Mouse (Mus musculus) midbrain, embryonic 14.5 days (tissue): ENCODE measurements around the gene Tinf2. TPM values are rescaled to one million over a fixed set of nuclear protein-coding genes. Genes with fewer than 3 reads are reported as not detected.

ENCODE experiments used
- ATAC-seq: fragments of 200-750 bp; cut with Nextera tagmentation; 2 replicates; pipeline ENCODE4 v1.8.0; 2017; ENCODE audit warnings: moderate number of reproducible peaks, moderate library complexity; ENCODE audit not compliant: low FRiP score, low TSS enrichment
- DNase-seq: peaks from one replicate; pipeline ENCODE4 v3.0.0-alpha.2; 2015
- H3K27ac ChIP-seq: fragments of 300-500 bp; sonication (generic); replicated peaks from 2 replicates; pipeline ENCODE4 v1.5.1; 2014; ENCODE audit warnings: mild to moderate bottlenecking, low read depth, low read length, moderate library complexity
- H3K27me3 ChIP-seq: fragments of 300-500 bp; sonication (generic); 2 replicates; pipeline ENCODE4 v1.6.1; 2014; ENCODE audit warnings: low read length, control low read depth, mixed read lengths; ENCODE audit not compliant: control insufficient read depth, insufficient read depth
- H3K36me3 ChIP-seq: fragments of 300-500 bp; sonication (generic); 2 replicates; pipeline ENCODE4 v1.6.1; 2014; ENCODE audit warnings: low read length, control low read depth; ENCODE audit not compliant: control insufficient read depth, insufficient read depth
- H3K4me1 ChIP-seq: fragments of 300-500 bp; sonication (generic); 2 replicates; pipeline ENCODE4 v1.6.1; 2014; ENCODE audit warnings: mild to moderate bottlenecking, antibody characterized with exemption, low read length, control low read depth; ENCODE audit not compliant: control insufficient read depth, insufficient read depth
- H3K4me2 ChIP-seq: fragments of 300-500 bp; sonication (generic); 2 replicates; pipeline ENCODE4 v1.6.1; 2014; ENCODE audit warnings: mild to moderate bottlenecking, low read length, moderate library complexity
- H3K4me3 ChIP-seq: fragments of 300-500 bp; sonication (generic); replicated peaks from 2 replicates; pipeline ENCODE4 v1.5.1; 2014; ENCODE audit warnings: low read depth, low read length
- H3K9ac ChIP-seq: fragments of 300-500 bp; sonication (generic); replicated peaks from 2 replicates; pipeline ENCODE4 v1.6.1; 2014; ENCODE audit warnings: mild to moderate bottlenecking, low read length, moderate library complexity
- H3K9me3 ChIP-seq: fragments of 300-500 bp; sonication (generic); 2 replicates; pipeline ENCODE4 v1.6.1; 2016; ENCODE audit warnings: low read length, control low read depth, mixed read lengths; ENCODE audit not compliant: control insufficient read depth
- WGBS: fragments of 180-500 bp; shearing (Covaris S2); extraction: QIAGEN DNeasy Blood & Tissue Kit; methylation state at CpG from one replicate; pipeline ENCODE4 v1.1.7; 2014; 5-methylcytosine and 5-hydroxymethylcytosine counted together
- polyA plus RNA-seq: library from polyadenylated mRNA; unstranded; fragments of >200 nt; fragmentation: Nextera tagmentation; extraction: Ambion mirVana; gene quantifications from 2 replicates; pipeline ENCODE4 v1.2.1, GENCODE M21; 2014

Tinf2 gene
- polyA plus RNA-seq, 1 experiment from 2014 or later = 26.9 TPM

- H3K27ac ChIP-seq = no peak overlapping the region
- peaks cover 21% of the 10 kb centered on the region for H3K36me3 ChIP-seq
- H3K9me3 ChIP-seq = no peaks in the 10 kb centered on the region
- DNase-seq (no peak), ATAC-seq (peak; percentile 6; the same call in 1 of the 2 replicates)
- no peak overlapping the region for H3K9ac ChIP-seq
- 19% methylated on average over 25 of the region's 25 CpGs for WGBS
- H3K27me3 ChIP-seq = 0 out of 2 replicates have a peak, but pooled peaks cover 8% of the 10 kb centered on the region
- H3K4me1 ChIP-seq = no peaks in the 10 kb centered on the region
- H3K4me3 ChIP-seq = no peak overlapping the region
- no peak overlapping the region for H3K4me2 ChIP-seq
Measured at GRCm38 (mm10) chr14:55713007-55713728, 31.5 kb upstream of the Tinf2 start.

- Histone ChIP-seq H3K4me3 (no peak overlapping the region), H3K27me3 (0 out of 2 replicates have a peak, but pooled peaks cover 8% of the 10 kb centered on the region), H3K9me3 (no peaks in the 10 kb centered on the region), H3K4me1 (no peaks in the 10 kb centered on the region), H3K4me2 (no peak overlapping the region), H3K36me3 (peaks cover 9% of the 10 kb centered on the region), H3K9ac (no peak overlapping the region), H3K27ac (no peak overlapping the region)
- ATAC-seq (no peak), DNase-seq (no peak)
- 83% methylated on average over 7 of the region's 7 CpGs for WGBS
Measured at GRCm38 (mm10) chr14:55711786-55712185, 30.2 kb upstream of the Tinf2 start.

- Histone ChIP-seq H3K27me3 (0 out of 2 replicates have a peak, but pooled peaks cover 8% of the 10 kb centered on the region), H3K9ac (no peak overlapping the region), H3K4me2 (no peak overlapping the region), H3K27ac (no peak overlapping the region), H3K36me3 (no peaks in the 10 kb centered on the region), H3K9me3 (no peaks in the 10 kb centered on the region), H3K4me1 (no peaks in the 10 kb centered on the region), H3K4me3 (no peak overlapping the region)
- no peak for DNase-seq
- WGBS = 88% methylated on average over 4 of the region's 4 CpGs
- ATAC-seq = no peak
Measured at GRCm38 (mm10) chr14:55709509-55709908, 27.9 kb upstream of the Tinf2 start.

- Histone ChIP-seq H3K9ac (no peak overlapping the region), H3K9me3 (no peaks in the 10 kb centered on the region), H3K27ac (no peak overlapping the region), H3K4me2 (no peak overlapping the region), H3K4me1 (no peaks in the 10 kb centered on the region), H3K36me3 (no peaks in the 10 kb centered on the region), H3K27me3 (no peaks in the 10 kb centered on the region), H3K4me3 (no peak overlapping the region)
- ATAC-seq (no peak), DNase-seq (no peak)
- 84% methylated on average over 5 of the region's 5 CpGs for WGBS
Measured at GRCm38 (mm10) chr14:55707397-55707796, 25.8 kb upstream of the Tinf2 start.

- ATAC-seq = no peak
- H3K27ac ChIP-seq = no peak overlapping the region
Measured at GRCm38 (mm10) chr14:55706051-55706600, 24.5 kb upstream of the Tinf2 start.

GRCm38 (mm10) chr14:55702761-55703160 lies 21.1 kb upstream of the Tinf2 start:
- 75% methylated on average over 6 of the region's 6 CpGs for WGBS
- no peak overlapping the region for H3K9ac ChIP-seq
- no peaks in the 10 kb centered on the region for H3K9me3 ChIP-seq
- no peak overlapping the region for H3K27ac ChIP-seq
- H3K4me3 ChIP-seq = no peak overlapping the region
- no peaks in the 10 kb centered on the region for H3K4me1 ChIP-seq
- H3K36me3 ChIP-seq = no peaks in the 10 kb centered on the region
- ATAC-seq (no peak), DNase-seq (no peak)
- H3K27me3 ChIP-seq = no peaks in the 10 kb centered on the region
- no peak overlapping the region for H3K4me2 ChIP-seq

More at GRCm38 (mm10) chr14:55706051-55706600, 24.5 kb upstream of the Tinf2 start:
- H3K4me2 ChIP-seq = no peak overlapping the region
- DNase-seq = no peak
- no peaks in the 10 kb centered on the region for H3K9me3 ChIP-seq
- WGBS = 91% methylated on average over 8 of the region's 8 CpGs
- H3K27me3 ChIP-seq = no peaks in the 10 kb centered on the region
- H3K36me3 ChIP-seq = no peaks in the 10 kb centered on the region
- no peak overlapping the region for H3K4me3 ChIP-seq
- H3K4me1 ChIP-seq = no peaks in the 10 kb centered on the region
- H3K9ac ChIP-seq = no peak overlapping the region

GRCm38 (mm10) chr14:55701131-55701530 lies 19.5 kb upstream of the Tinf2 start:
- Histone ChIP-seq H3K27me3 (no peaks in the 10 kb centered on the region), H3K4me2 (no peak overlapping the region), H3K9ac (no peak overlapping the region), H3K4me3 (no peak overlapping the region), H3K9me3 (no peaks in the 10 kb centered on the region), H3K36me3 (no peaks in the 10 kb centered on the region), H3K27ac (no peak overlapping the region), H3K4me1 (no peaks in the 10 kb centered on the region)
- DNase-seq (no peak), ATAC-seq (no peak)
- 64% methylated on average over 9 of the region's 9 CpGs for WGBS

- Histone ChIP-seq H3K4me1 (no peaks in the 10 kb centered on the region), H3K36me3 (no peaks in the 10 kb centered on the region), H3K27ac (no peak overlapping the region), H3K4me2 (no peak overlapping the region), H3K9me3 (no peaks in the 10 kb centered on the region), H3K9ac (no peak overlapping the region), H3K4me3 (no peak overlapping the region), H3K27me3 (no peaks in the 10 kb centered on the region)
- WGBS = 87% methylated on average over 4 of the region's 4 CpGs
- DNase-seq (no peak), ATAC-seq (no peak)
Measured at GRCm38 (mm10) chr14:55697226-55697625, 15.6 kb upstream of the Tinf2 start.

GRCm38 (mm10) chr14:55689433-55689832 lies 7.8 kb upstream of the Tinf2 start:
- Histone ChIP-seq H3K9me3 (no peaks in the 10 kb centered on the region), H3K4me1 (no peaks in the 10 kb centered on the region), H3K36me3 (no peaks in the 10 kb centered on the region), H3K27ac (no peak overlapping the region), H3K4me3 (no peak overlapping the region), H3K9ac (no peak overlapping the region), H3K27me3 (no peaks in the 10 kb centered on the region), H3K4me2 (no peak overlapping the region)
- no peak for ATAC-seq
- WGBS = 88% methylated on average over 10 of the region's 10 CpGs
- no peak for DNase-seq
